Comparison of ENCODE assay signal across 15 mouse cellular contexts in the genomic region with DNA sequence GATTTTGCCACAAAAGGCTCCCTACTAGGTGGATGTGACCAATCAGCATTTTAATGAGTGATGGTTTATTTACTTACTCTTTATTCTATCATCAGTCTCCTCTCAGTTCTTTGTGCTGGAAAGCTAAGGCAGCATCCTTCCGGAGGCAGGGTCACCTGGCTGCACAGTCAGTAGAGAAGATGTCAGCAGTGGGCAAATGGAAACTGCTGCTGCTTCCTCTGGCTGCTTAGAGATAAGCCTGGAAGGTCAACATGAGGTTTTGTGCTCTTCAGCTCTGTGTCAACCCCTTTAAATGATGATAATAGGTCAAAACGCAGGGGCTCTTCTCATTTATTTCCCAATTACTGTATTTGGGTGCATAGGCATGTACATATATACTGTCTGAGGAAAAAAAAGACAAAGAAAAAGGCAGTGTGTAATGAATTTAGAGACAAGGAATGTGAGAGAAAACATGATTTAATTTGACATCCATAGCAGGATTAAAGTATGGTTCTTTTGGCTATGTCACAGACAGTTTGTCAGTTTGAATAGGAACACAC.
"Had no signal": no experiment of that assay in that cellular context is flagged by ENCODE, and none has a peak within 500 bp of the region (broad histone marks: within the 10 kb centered on the region; RNA-seq: fewer than 3 reads in every experiment).

No protein-coding gene starts in this region.

- H3K4me1 ChIP-seq: limb, embryonic 12.5 days; liver, embryonic 13.5 days; lung, embryonic 15.5 days had no signal

- H3K27ac ChIP-seq: kidney, postnatal 0 days; layer of hippocampus, adult 2 months; limb, embryonic 12.5 days; liver, embryonic 13.5 days; lung, embryonic 15.5 days had no signal

- H3K9ac ChIP-seq: limb, embryonic 12.5 days; liver, embryonic 13.5 days; liver, postnatal 0 days; lung, embryonic 15.5 days had no signal

- ATAC-seq: liver, postnatal 0 days had no signal

- DNase-seq: kidney, adult 11 months; kidney, adult 9 months; kidney, postnatal 36 days; liver; liver, embryonic 13.5 days; liver, postnatal 0 days; lung, postnatal 36 days; right cerebral cortex, postnatal 4 days; spleen, adult 18-20 months; thymus, adult 18-20 months; thymus, postnatal 14 days had no signal

- H3K4me2 ChIP-seq: limb, embryonic 12.5 days; liver, embryonic 13.5 days; lung, embryonic 15.5 days had no signal

- H3K36me3 ChIP-seq: limb, embryonic 12.5 days; liver, embryonic 13.5 days; lung, embryonic 15.5 days had no signal

- H3K9me3 ChIP-seq: limb, embryonic 12.5 days; liver, embryonic 13.5 days; lung, embryonic 15.5 days had no signal

- H3K27me3 ChIP-seq: limb, embryonic 12.5 days; liver, embryonic 13.5 days; lung, embryonic 15.5 days had no signal

- H3K4me3 ChIP-seq: layer of hippocampus, adult 2 months; limb, embryonic 12.5 days; liver, embryonic 13.5 days; lung, embryonic 15.5 days had no signal
